Mouse (Mus musculus) 3134 (cell line): ENCODE measurements around the gene Ankrd31.
"Not testable (repeated sequence)": the region's sequence is repeated elsewhere in the genome, so short reads cannot be mapped to it uniquely, and the experiment has no call there.

Experiments used
- DNase-seq: peaks from one replicate; pipeline ENCODE4 v3.0.0-alpha.2; 2011; ENCODE audit warnings: low spot score; ENCODE audit not compliant: insufficient read length; ENCODE audit errors: extremely low read depth

The Ankrd31 gene

GRCm38 (mm10) chr13:96748109-96748845 lies at the start of gene Ankrd31:
Ankrd31 (plus strand) TSS chr13:96748272.
- DNase-seq, result no peak

GRCm38 (mm10) chr13:96702567-96703278 lies 45.3 kb upstream of the Ankrd31 start:
- no peak for DNase-seq

GRCm38 (mm10) chr13:96709269-96710233 lies 38.5 kb upstream of the Ankrd31 start:
- DNase-seq, result no peak

GRCm38 (mm10) chr13:96716311-96716710 lies 31.8 kb upstream of the Ankrd31 start:
- DNase-seq, result no peak

GRCm38 (mm10) chr13:96717821-96718220 lies 30.3 kb upstream of the Ankrd31 start:
- no peak for DNase-seq

GRCm38 (mm10) chr13:96720003-96720402 lies 28.1 kb upstream of the Ankrd31 start:
- DNase-seq, result no peak

GRCm38 (mm10) chr13:96728289-96728688 lies 19.8 kb upstream of the Ankrd31 start:
- DNase-seq, result no peak

- DNase-seq, result no peak
Observed at GRCm38 (mm10) chr13:96729146-96729545, 18.9 kb upstream of the Ankrd31 start.

- no peak for DNase-seq
Observed at GRCm38 (mm10) chr13:96730116-96730515, 18.0 kb upstream of the Ankrd31 start.

GRCm38 (mm10) chr13:96735175-96735574 lies 12.9 kb upstream of the Ankrd31 start:
- DNase-seq, result no peak

- no peak for DNase-seq
Observed at GRCm38 (mm10) chr13:96740159-96740558, 7.9 kb upstream of the Ankrd31 start.

GRCm38 (mm10) chr13:96742871-96743270 lies 5.2 kb upstream of the Ankrd31 start:
- no peak for DNase-seq

GRCm38 (mm10) chr13:96746055-96746454 lies 2.0 kb upstream of the Ankrd31 start:
- no peak for DNase-seq

- DNase-seq, result no peak
Observed at GRCm38 (mm10) chr13:96749859-96750258, 1.8 kb downstream of the Ankrd31 start.

- DNase-seq, result no peak
Observed at GRCm38 (mm10) chr13:96760848-96761247, 12.8 kb downstream of the Ankrd31 start.

GRCm38 (mm10) chr13:96786071-96786470 lies 38.0 kb downstream of the Ankrd31 start:
- not testable (repeated sequence) for DNase-seq

GRCm38 (mm10) chr13:96793451-96793850 lies 45.4 kb downstream of the Ankrd31 start:
- DNase-seq, result peak; percentile 5

GRCm38 (mm10) chr13:96795301-96795700 lies 47.2 kb downstream of the Ankrd31 start:
- DNase-seq, result no peak

GRCm38 (mm10) chr13:96797500-96797899 lies 49.4 kb downstream of the Ankrd31 start:
- DNase-seq, result no peak

GRCm38 (mm10) chr13:96849752-96850151 lies 101.7 kb downstream of the Ankrd31 start:
- DNase-seq, result no peak

- DNase-seq, result no peak
Observed at GRCm38 (mm10) chr13:96852133-96852532, 104.1 kb downstream of the Ankrd31 start.
